Mouse (Mus musculus): ENCODE measurements around the gene Tmem211.

Gene Tmem211

GRCm38 (mm10) chr5:113226632-113227102, at the start of gene Tmem211:
TSS of gene Tmem211 (plus strand) at chr5:113226909.
- DNase-seq = peak; percentile 91

GRCm38 (mm10) chr5:113179451-113179842, 47.3 kb upstream of the Tmem211 start:
- DNase-seq = no peak

DNA sequence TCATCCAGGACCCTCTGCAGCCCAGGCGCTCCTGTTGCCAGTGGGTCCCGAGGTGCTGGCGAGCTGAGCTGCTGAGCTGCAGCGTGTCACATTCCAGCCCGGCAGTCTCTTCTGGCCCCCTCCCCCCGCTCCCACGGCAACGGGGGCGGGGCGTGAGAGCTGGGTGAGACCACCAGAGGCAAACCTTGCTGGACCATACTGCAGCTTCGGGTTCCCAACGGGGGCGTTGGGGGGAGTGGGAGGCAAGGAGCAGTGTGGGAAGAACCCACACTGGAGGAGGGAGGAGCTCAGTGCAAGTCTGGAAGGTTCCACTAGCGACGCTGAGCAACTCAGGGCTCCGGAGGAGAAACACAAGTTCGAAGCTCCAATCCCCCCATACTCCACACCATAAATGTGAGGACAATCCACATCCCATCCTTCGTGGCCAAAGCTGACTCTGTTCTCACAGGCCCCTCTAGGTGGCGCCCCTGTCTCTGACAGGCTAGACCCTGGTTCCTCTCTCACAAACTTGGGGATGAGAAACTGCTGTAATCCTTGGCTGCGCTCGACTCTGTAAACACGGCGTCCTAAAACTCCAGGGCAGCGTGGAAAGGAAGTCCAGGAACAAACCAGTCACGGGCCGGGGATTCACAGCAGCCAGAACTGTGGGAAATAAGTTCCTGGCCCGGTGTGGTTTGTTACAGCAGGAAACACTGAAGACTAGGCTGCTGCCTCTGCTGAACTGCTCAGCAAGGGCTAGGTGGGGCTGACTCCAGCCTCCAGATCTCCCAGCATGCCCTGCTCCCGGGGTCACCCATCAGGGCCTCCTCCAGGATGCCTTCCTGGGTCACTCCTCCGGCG, 46.6 kb upstream of the Tmem211 start:
- DNase-seq = peak; percentile 93

DNA sequence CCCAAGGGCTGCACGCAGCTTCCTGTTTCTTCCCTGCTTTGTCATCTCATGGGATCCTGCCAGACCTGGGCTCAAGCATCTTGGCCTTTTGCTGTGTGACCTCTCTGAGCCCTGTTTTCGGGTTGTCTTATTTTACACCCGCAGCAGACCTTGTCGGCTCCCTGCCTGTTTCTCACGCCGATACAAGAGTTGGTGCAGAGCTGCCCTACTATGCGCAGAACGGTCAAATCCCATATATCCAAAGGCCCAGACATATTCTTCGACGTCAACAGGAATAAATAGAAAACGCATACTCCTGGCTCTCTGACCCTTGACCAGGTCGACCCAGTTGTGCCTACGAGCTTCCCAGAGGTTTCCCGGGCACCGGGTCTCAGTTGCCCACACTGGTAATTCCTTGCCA, 46.0 kb upstream of the Tmem211 start:
- DNase-seq = no peak

DNA sequence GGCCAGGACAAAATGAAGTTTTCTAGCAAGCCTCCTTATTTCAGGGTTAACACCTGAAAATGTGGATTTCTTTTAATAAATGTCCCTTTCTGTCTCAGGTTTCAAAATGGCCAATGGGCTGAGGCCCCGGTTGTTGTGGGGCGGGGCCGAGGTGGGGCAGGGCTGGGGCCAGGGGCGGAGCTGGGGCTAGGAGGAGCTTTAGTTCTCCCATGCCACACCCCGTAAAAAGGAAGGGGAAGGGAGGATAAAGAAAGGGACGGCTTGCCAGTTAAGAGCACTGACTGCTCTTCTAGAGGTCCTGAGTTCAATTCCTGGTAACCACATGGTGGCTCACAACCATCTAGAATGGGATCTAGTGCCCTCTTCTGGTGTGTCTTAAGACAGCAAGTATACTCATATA, 45.3 kb upstream of the Tmem211 start:
- no peak for DNase-seq

- DNase-seq = no peak
Observed at GRCm38 (mm10) chr5:113190558-113190957, 36.2 kb upstream of the Tmem211 start.

GRCm38 (mm10) chr5:113191901-113192300, 34.8 kb upstream of the Tmem211 start:
- no peak for DNase-seq

DNA sequence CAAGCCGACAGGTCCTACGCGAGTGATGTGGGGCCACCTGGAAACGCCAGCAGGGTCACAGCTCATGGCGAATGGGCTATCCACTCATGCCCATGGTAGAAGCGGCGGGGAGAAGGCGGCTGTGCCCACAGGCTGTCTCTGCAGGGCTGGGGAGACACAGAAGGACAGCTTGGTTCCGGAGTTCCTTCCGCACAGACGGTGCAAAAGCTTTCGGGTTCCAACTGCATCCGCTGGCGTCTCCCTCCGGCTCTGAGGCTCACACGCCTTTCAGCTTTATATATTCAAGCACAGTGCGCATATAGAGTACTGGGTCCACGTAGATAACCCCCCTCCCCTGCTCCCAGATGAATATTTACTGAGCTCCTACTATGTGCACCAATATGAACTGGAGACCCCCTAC, 32.9 kb upstream of the Tmem211 start:
- DNase-seq = no peak

DNA sequence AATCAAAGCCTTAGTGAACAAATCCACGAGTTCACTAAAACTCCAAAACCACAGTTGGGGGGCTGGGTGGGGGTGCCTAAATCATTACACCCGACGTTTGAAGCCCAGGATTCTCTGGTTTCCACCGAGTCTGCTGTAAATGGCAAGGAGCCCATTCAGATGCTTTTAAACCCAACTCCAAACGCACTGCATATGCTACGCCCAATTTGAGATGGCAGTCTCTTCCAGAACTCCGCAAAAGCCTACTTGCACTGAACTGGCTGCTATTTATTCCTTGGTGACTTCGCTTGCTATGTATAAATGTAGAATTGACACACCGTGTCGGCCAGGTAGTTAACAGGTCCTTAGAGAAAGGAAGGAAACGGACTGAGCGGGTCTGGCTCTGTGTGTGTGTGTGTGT, 31.3 kb upstream of the Tmem211 start:
- no peak for DNase-seq

DNA sequence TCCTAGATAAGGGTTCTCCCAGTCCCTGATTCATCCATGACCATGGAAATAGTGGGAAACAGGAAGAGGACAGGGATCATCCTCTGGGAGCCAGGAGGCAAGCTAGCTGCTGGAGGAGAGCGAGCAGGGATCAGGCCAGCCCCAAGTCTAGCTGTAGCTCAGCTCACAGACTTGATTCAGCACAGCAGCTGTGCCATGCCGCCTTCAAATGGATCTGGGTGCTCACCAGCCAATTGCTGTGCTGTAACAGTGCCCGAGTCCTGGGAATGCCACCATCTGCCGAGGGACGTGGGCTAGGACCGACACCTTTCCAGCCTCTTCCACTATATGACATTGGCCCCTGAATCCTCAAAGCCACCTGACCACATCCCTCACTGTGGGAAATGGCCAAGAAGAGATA, 30.8 kb upstream of the Tmem211 start:
- DNase-seq = no peak

DNA sequence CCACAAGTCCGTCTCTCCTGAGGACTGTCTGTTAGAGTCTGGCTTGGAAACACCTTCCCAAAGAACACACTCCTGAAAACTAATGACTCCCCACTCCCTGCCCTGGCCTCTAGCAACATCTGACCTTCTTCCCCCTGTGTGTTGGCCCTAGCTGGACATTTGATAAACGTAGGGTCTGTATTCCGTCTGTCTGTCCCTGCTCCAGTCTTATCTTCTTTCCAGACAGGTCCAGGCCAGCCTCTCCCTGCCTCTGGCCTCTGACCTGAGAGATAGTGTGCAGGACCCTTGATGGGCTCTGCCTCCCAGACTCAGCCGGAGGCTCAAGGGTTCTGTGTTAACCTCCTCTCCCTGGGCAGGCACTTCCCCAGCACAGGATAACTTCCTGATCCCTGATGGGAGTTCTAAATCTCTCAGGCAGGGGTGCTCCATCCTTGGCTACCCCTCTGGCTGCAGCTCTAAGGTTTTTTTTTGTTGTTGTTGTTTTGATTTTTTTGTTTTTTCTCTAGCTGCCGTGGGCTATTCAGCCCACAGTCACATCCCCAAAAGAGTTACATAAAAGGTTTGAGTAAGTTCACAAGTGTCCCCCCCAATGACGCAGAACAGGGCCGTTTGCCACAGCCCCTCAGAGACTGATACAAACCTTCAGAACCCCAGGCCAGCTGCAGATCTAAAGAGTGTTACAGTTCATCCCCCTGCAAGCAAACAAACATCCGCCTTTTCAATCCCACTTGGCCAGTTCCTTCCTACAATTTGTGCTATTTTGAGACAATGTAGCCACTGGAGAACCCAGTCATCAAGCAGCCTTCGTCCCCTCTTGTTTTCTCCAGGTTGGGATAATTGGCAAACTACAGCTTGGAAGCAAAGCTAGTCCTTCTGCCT, 29.6 kb upstream of the Tmem211 start:
- no peak for DNase-seq

- DNase-seq = no peak
Observed at GRCm38 (mm10) chr5:113199126-113199771, 27.5 kb upstream of the Tmem211 start.

GRCm38 (mm10) chr5:113199772-113200134, 27.0 kb upstream of the Tmem211 start:
- no peak for DNase-seq

DNA sequence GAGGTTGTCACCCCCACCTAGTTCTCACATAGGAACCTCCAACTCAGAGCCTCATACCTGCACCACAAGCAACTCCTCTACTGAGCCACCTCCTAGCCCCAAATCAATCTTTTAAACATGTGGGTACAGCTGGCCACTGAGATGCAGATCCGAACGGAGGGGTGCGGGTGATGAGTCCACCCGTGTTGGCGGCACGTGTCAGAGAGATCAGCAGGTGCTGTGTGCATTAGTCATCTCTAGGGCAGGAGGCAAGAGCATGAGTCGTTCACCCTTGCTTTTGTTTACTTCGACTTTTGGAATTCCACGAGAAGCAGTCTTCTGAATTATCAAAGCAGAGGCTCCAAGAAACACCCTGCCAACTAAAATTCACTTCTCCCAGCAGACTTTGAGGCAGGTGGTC, 22.5 kb upstream of the Tmem211 start:
- DNase-seq = no peak

DNA sequence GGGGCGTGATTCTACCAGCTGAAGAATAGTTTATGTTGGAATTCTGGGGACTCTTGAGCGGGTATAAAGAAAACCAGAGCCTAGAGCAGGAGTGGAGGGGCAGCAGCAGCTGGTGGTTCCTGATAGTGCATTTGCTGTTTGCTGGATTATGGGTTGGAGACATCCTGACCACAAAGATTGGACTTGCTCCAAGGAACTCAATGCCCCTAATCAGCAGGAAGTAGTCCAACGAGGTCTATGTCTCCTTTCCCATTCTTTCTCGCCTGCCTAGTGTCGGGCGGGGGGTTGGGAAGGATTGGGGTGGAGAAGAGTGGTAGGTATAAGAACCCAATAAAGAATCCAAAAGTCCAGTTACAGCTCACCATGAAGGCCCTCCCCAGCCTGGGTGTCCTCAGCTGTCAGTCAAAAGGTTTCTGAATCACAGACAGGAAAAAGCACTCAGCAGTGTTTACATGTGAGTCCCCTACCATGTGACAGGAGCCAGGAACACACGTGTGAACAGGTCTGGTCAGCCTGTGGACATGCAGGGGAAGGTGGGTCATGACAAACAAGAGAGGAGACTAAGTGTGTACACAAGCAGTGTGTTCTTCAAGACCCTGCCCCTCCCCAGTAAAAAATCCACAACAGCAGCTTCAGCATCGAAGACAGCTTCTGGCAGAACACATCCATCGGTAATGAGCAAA, 19.9 kb upstream of the Tmem211 start:
- DNase-seq = no peak

DNA sequence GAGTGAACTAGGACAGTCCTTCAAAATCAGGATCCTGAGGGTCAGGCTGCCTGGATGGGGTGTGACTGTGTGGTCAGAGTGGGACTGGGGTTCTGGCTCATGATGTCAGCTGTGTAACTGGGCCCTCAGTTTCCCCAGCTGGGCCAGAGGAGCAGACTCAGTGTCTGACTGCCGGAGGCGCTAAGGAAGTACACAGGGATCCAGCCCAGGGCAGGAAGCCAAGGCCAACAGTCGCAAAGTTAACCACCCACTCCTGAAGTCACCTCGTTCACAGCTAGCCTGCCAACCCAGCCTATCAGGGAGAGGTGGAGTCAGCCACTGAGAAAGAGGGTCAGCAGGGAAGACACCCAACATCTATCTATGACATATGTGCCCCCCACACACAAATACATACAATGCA, 18.7 kb upstream of the Tmem211 start:
- DNase-seq = peak; percentile 65

DNA sequence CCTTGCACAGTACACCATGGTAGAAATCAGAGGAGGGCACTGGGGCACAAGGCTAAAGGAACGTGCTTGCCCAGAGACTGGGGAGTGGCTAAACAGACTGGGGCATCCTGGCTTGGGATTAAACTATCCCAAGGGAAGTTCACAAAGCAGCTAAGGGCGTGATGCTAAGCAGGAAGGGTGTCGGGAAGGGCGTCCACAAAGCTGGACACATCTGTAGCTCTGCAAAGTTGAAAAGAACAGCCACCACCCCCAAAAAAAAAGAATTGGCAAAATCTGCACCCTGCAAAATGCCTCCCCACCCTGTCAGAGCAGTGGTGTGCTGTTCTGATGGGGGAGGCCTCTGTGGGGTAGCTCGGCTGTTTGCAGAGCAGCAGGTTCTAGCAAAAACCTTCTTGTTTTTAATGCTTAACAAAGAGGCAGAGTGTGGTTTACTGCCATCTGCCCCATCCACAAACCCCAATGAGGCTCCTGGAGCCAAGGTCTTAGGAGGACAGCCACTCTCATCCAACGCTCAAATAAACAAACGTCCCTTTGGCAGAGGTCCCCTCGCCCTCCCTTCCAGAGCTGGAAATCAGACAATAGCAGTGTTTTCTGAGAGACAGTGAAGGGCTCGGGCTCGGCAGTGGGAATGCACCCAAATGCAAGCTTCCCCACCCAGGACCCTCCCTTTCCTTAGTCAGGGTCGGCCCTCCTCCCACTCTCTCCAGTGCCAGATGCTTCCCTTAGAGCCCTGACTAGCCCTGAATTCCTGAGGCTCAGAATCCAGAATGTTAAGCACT, 17.9 kb upstream of the Tmem211 start:
- DNase-seq = peak; percentile 80

- no peak for DNase-seq
Observed at GRCm38 (mm10) chr5:113209401-113209750, 17.3 kb upstream of the Tmem211 start.

GRCm38 (mm10) chr5:113209898-113210297, 16.8 kb upstream of the Tmem211 start:
- no peak for DNase-seq

DNA sequence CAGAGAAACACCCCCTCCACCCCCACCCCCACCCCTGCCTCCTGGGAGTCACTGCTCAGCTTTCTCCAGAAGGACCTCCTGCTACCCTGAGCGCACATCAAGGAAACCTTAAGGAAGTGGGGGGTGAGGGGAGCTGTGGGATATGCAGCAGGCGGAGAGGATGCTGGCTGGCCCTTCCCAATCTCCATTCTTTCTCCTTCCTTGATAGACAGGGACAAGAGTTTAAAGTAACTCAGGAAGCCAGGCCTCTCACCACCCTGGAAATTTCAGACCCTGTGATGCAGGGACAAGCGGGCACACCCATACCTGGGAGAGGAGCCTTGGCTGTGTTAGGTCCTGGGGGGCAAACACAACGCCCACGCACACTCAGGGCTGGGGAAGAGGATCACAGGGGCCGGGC, 16.4 kb upstream of the Tmem211 start:
- DNase-seq = no peak

DNA sequence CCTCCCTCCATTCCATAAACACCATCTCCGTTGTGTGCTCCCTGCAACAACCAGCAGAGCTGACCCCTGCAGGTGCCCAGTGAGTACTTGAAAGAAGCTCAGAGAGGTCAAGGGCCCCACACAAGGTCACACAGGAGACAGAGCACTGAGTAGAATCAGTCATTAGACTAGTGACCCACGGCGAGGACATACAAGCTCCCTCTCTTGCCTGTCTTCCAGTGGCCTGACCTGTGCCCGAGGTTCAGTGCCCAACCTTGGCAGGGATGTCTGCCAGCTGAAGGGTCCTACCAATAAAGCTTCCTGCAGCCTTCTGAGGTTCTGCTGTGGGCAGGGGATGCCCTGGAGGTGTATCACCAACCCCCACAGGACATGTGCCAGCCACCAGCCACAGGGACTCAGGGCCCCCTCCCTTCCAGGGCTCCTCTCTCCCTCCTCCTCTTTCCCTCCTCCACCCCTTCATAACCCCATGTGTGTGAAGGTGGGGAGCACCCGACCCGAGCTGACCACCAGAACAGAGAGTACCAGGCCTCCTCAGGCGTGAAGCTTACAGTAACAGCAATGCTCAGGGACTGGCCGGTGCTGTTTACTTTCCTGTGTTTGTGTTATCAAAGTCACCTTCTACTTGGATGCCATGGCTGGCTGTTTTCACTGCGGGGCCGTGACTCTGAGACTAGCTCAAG, 14.4 kb upstream of the Tmem211 start:
- DNase-seq = no peak

- DNase-seq = no peak
Observed at GRCm38 (mm10) chr5:113214041-113214440, 12.7 kb upstream of the Tmem211 start.
